Mouse (Mus musculus): ENCODE measurements around the gene Olfr643. TPM values are rescaled to one million over a fixed set of nuclear protein-coding genes. Genes with fewer than 3 reads are reported as not detected.

Gene Olfr643
- polyA plus RNA-seq, 1 experiment: not detected

- Histone ChIP-seq H3K4me3 (replicated peaks; ENCODE audit: insufficient read depth, low read depth, low read length) (no peak within 1 kb of the TSS), H3K4me1 (ENCODE audit: control insufficient read depth, insufficient read depth, low read length) (no peaks in the 10 kb centered on the region), H3K27ac (ENCODE audit: insufficient read depth, low read length) (no peak within 1 kb of the TSS), H3K27me3 (ENCODE audit: control insufficient read depth, insufficient read depth, low read length) (no peaks in the 10 kb centered on the region)
- 41% methylated on average over 1 of the region's 1 CpGs for WGBS
- no peak for TF ChIP-seq POLR2A (IDR thresholded peaks at IDR 0.05; ENCODE audit: borderline replicate concordance, insufficient read depth, low read length)
- no peak for TF ChIP-seq CTCF (IDR thresholded peaks at IDR 0.05; ENCODE audit: borderline replicate concordance, insufficient read depth, low read depth, low read length)
- DNase-seq: no peak
These were observed 84.6 kb downstream of the Olfr643 start, which contains the start of gene Olfr642 for GRCm38 (mm10) chr7:104052566-104052965. Olfr642 (minus strand) TSS chr7:104052666.

GRCm38 (mm10) chr7:104050745-104051144 lies 86.5 kb downstream of the Olfr643 start:
- Histone ChIP-seq H3K27ac (ENCODE audit: insufficient read depth, low read length) (no peak overlapping the region), H3K27me3 (ENCODE audit: control insufficient read depth, insufficient read depth, low read length) (no peaks in the 10 kb centered on the region), H3K4me1 (ENCODE audit: control insufficient read depth, insufficient read depth, low read length) (no peaks in the 10 kb centered on the region), H3K4me3 (replicated peaks; ENCODE audit: insufficient read depth, low read depth, low read length) (no peak overlapping the region)
- TF ChIP-seq POLR2A (IDR thresholded peaks at IDR 0.05; ENCODE audit: borderline replicate concordance, insufficient read depth, low read length) (no peak), CTCF (IDR thresholded peaks at IDR 0.05; ENCODE audit: borderline replicate concordance, insufficient read depth, low read depth, low read length) (no peak)
- no peak for DNase-seq
- 86% methylated on average over 4 of the region's 4 CpGs for WGBS

- no peak for DNase-seq
- no peak within 1 kb of the TSS for H3K4me3 ChIP-seq (replicated peaks; ENCODE audit: insufficient read depth, low read depth, low read length)
- no peaks in the 10 kb centered on the region for H3K27me3 ChIP-seq (ENCODE audit: control insufficient read depth, insufficient read depth, low read length)
- 57% methylated on average over 1 of the region's 1 CpGs for WGBS
- H3K27ac ChIP-seq (ENCODE audit: insufficient read depth, low read length): no peak within 1 kb of the TSS
- H3K4me1 ChIP-seq (ENCODE audit: control insufficient read depth, insufficient read depth, low read length): no peaks in the 10 kb centered on the region
- TF ChIP-seq CTCF (IDR thresholded peaks at IDR 0.05; ENCODE audit: borderline replicate concordance, insufficient read depth, low read depth, low read length) (no peak), POLR2A (IDR thresholded peaks at IDR 0.05; ENCODE audit: borderline replicate concordance, insufficient read depth, low read length) (no peak)
These were observed 102.1 kb downstream of the Olfr643 start, which contains the start of gene Olfr641 for GRCm38 (mm10) chr7:104035145-104035544. Olfr641 (plus strand) TSS chr7:104035445.

- Histone ChIP-seq H3K4me3 (replicated peaks; ENCODE audit: insufficient read depth, low read depth, low read length) (no peak overlapping the region), H3K27me3 (ENCODE audit: control insufficient read depth, insufficient read depth, low read length) (no peaks in the 10 kb centered on the region), H3K27ac (ENCODE audit: insufficient read depth, low read length) (no peak overlapping the region), H3K4me1 (ENCODE audit: control insufficient read depth, insufficient read depth, low read length) (no peaks in the 10 kb centered on the region)
- no peak for DNase-seq
- TF ChIP-seq POLR2A (IDR thresholded peaks at IDR 0.05; ENCODE audit: borderline replicate concordance, insufficient read depth, low read length) (no peak), CTCF (IDR thresholded peaks at IDR 0.05; ENCODE audit: borderline replicate concordance, insufficient read depth, low read depth, low read length) (no peak)
- 68% methylated on average over 3 of the region's 3 CpGs for WGBS
These were observed 110.2 kb downstream of the Olfr643 start for GRCm38 (mm10) chr7:104026978-104027377.

DNA sequence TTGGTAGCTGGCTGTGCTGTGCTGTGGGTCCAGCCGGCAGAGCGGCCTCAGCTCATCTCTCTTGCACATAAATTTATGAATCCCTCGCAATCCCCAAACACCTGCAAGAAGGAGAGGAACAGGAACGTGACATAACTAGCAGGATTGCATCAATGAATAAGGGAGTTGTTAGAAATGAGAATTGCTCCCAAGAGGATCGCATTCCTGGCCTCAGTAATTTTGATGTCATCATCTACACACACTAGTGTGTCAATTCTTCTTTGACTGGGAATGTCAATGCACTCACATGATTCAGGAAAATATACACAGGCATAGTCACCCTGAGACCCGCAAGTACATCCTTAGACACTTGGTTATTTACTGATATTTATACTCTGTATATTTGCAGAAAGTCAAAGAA lies 111.7 kb downstream of the Olfr643 start, which contains the start of gene Olfr640:
Gene Olfr640, minus strand, starts transcription at position 101 of the 400 bp plus-strand sequence.
- no peak within 1 kb of the TSS for H3K27ac ChIP-seq (ENCODE audit: insufficient read depth, low read length)
- WGBS: 74% methylated on average over 6 of the region's 6 CpGs
- no peak within 1 kb of the TSS for H3K4me3 ChIP-seq (replicated peaks; ENCODE audit: insufficient read depth, low read depth, low read length)
- no peak for DNase-seq
- no peaks in the 10 kb centered on the region for H3K4me1 ChIP-seq (ENCODE audit: control insufficient read depth, insufficient read depth, low read length)
- no peak for TF ChIP-seq CTCF (IDR thresholded peaks at IDR 0.05; ENCODE audit: borderline replicate concordance, insufficient read depth, low read depth, low read length)
- H3K27me3 ChIP-seq (ENCODE audit: control insufficient read depth, insufficient read depth, low read length): no peaks in the 10 kb centered on the region

DNA sequence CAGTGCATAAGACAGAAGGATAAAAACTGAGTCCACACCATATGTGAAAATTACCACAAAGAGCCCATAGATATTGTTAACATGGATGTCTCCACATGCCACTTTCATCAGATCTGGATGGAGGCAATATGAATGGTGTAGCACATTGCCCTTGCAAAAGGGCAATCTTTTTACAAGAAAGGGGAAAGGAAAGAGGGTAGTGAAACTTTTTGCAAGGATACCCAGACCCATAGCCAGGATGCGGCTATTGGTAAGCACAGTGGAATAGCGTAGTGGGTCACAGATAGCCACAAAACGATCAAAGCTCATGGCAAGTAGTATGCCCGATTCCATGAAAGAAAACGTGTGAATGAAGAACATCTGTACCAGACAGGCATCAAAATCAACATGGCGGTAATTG lies 115.6 kb downstream of the Olfr643 start:
- TF ChIP-seq POLR2A (IDR thresholded peaks at IDR 0.05; ENCODE audit: borderline replicate concordance, insufficient read depth, low read length) (no peak), CTCF (IDR thresholded peaks at IDR 0.05; ENCODE audit: borderline replicate concordance, insufficient read depth, low read depth, low read length) (no peak)

GRCm38 (mm10) chr7:104018953-104019352 lies 118.3 kb downstream of the Olfr643 start:
- no peaks in the 10 kb centered on the region for H3K27me3 ChIP-seq (ENCODE audit: control insufficient read depth, insufficient read depth, low read length)
- WGBS: 71% methylated on average over 1 of the region's 1 CpGs
- no peaks in the 10 kb centered on the region for H3K4me1 ChIP-seq (ENCODE audit: control insufficient read depth, insufficient read depth, low read length)
- no peak for TF ChIP-seq CTCF (IDR thresholded peaks at IDR 0.05; ENCODE audit: borderline replicate concordance, insufficient read depth, low read depth, low read length)
- TF ChIP-seq POLR2A (IDR thresholded peaks at IDR 0.05; ENCODE audit: borderline replicate concordance, insufficient read depth, low read length): no peak
- no peak overlapping the region for H3K4me3 ChIP-seq (replicated peaks; ENCODE audit: insufficient read depth, low read depth, low read length)
- no peak for DNase-seq
- H3K27ac ChIP-seq (ENCODE audit: insufficient read depth, low read length): no peak overlapping the region

More for the DNA sequence above, 115.6 kb downstream of the Olfr643 start:
- Histone ChIP-seq H3K4me1 (ENCODE audit: control insufficient read depth, insufficient read depth, low read length) (no peaks in the 10 kb centered on the region), H3K27me3 (ENCODE audit: control insufficient read depth, insufficient read depth, low read length) (no peaks in the 10 kb centered on the region), H3K4me3 (replicated peaks; ENCODE audit: insufficient read depth, low read depth, low read length) (no peak overlapping the region), H3K27ac (ENCODE audit: insufficient read depth, low read length) (no peak overlapping the region)
- DNase-seq: no peak
- WGBS: 94% methylated on average over 6 of the region's 6 CpGs

- Histone ChIP-seq H3K27ac (ENCODE audit: insufficient read depth, low read length) (no peak within 1 kb of the TSS), H3K27me3 (ENCODE audit: control insufficient read depth, insufficient read depth, low read length) (no peaks in the 10 kb centered on the region), H3K4me1 (ENCODE audit: control insufficient read depth, insufficient read depth, low read length) (no peaks in the 10 kb centered on the region), H3K4me3 (replicated peaks; ENCODE audit: insufficient read depth, low read depth, low read length) (no peak within 1 kb of the TSS)
- DNase-seq: no peak
- no peak for TF ChIP-seq CTCF (IDR thresholded peaks at IDR 0.05; ENCODE audit: borderline replicate concordance, insufficient read depth, low read depth, low read length)
- no peak for TF ChIP-seq POLR2A (IDR thresholded peaks at IDR 0.05; ENCODE audit: borderline replicate concordance, insufficient read depth, low read length)
These were observed 120.0 kb downstream of the Olfr643 start, which contains the start of gene Olfr639 for GRCm38 (mm10) chr7:104017203-104017602. Olfr639 (minus strand) TSS chr7:104017303.

Measured in cerebellum, adult 2 months (tissue).